Mouse (Mus musculus): ENCODE results near the gene Ino80.

Ino80 gene

GRCm38 (mm10) chr2:119461028-119461427 lies 16.5 kb downstream of the Ino80 start:
- no peak for DNase-seq (ENCODE audit: low read depth in 2 of 2, low spot score in 2 of 2)

- DNase-seq (ENCODE audit: low read depth in 2 of 2, low spot score in 2 of 2) = no peak
These were observed 22.9 kb downstream of the Ino80 start for GRCm38 (mm10) chr2:119454558-119454957.

DNA sequence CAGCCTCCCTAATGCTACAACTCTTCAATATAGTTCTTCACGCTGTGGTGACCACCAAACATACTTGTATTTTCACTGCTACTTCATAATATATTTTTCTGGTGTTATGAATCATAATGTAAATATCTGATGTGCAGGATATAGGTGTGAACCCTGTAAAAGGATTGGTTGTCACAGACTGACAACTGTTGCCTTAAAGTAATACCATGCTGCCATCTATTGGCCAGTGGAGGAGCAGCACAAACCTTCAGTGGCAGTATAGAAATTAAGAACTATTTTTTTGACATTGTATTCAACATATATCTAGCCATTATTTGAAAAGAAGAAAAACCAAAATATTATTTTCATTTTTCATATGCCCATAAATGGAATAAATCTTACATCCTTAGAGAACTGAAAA lies 40.5 kb downstream of the Ino80 start:
- DNase-seq (ENCODE audit: low read depth in 2 of 2, low spot score in 2 of 2) = peak; percentile 31 to 52

DNA sequence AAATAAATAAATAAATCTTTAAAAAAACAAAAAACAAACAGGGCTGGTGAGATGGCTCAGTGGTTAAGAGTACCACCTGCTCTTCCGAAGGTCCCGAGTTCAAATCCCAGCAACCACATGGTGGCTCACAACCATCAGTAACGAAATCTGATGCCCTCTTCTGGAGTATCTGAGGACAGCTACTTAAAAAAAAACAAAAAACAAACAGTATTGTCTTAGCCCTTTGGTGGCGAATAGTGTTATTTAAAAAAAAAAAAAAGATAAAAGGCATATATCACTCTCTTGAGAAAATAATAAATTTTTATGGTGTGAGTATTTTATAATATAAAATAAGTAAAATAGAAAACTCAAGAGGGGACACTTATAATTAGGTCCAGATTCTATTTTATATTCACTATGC lies 41.0 kb downstream of the Ino80 start:
- DNase-seq (ENCODE audit: low read depth in 2 of 2, low spot score in 2 of 2) = no peak

DNA sequence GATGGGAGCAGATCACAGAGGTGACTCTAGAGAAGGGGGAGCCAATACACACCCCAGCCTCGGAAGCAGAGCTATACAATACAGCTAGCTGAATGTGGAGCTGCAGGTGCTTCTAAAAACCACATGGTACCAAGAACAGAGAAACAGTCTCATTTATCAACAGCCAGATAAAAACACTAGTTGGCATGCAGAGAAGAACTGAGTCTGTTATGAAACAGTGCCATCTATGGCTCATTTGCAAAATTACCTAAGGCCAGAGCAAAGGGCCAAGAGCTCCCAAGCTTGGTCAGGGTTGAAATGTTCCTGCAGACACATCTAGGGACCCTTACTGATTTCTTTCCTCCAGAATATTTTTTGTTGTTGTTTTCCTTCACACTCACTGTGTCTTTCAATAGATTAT lies 63.7 kb downstream of the Ino80 start:
- peak in 1 of 2 experiments; percentile 2 for DNase-seq (ENCODE audit: low read depth in 2 of 2, low spot score in 2 of 2)

DNA sequence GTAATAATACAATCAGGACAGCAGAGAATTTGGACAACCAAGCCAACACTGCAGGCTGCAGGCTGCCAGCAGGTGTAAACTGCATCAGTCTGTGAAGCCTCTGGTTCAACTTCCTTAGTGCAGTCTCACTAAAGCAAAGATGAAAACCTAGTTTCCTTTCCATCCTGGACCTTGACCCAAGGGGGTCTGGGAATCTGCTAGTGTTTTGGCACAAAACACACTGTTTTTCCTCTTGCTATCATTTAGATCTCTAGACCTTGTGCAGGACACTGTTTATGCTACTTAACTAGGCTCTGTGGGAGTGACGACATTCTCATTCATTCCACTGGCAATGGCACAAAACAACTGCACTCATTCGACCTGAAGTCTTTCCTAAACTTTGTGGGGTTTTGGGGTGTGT lies 65.8 kb downstream of the Ino80 start:
- DNase-seq (ENCODE audit: low read depth in 2 of 2, low spot score in 2 of 2) = no peak

DNA sequence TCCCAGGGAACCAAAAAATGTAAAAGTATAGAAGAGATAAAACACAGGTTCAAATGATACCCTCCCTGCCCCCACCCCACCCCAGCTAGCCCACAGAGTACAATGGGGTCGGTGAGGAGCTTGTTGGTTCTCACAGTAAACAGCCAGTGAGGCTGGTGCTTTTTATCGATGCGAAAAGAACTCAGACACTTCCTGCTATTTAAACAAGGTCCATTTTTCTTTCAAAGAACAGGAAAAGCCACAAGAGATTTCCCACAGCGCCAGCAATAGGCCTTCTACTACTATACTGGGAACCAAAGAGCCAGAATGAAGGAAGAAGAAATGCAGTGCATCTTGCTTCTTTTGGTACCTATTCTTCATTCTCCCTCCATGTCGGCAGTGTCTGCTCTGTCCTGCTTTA lies 66.5 kb downstream of the Ino80 start:
- DNase-seq (ENCODE audit: low read depth in 2 of 2, low spot score in 2 of 2) = no peak

DNA sequence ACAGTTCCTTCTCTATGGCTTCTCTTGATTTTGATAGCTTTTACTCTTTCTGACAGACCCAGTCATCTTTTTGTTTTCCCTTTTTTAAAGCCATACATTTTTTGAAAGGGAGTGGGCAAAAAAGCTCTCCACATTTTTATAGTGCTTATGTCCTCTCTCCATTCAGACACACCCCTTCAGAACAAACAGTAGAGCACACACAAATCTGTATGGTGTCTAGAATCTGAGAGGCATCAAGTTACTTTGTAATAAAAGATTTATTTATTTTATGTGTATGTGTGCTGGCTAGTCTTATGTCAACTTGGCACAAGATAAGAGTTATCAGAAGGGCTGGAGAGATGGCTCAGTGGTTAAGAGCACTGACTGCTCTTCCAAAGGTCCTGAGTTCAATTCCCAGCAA lies 68.8 kb downstream of the Ino80 start:
- no peak for DNase-seq (ENCODE audit: low read depth in 2 of 2, low spot score in 2 of 2)

DNA sequence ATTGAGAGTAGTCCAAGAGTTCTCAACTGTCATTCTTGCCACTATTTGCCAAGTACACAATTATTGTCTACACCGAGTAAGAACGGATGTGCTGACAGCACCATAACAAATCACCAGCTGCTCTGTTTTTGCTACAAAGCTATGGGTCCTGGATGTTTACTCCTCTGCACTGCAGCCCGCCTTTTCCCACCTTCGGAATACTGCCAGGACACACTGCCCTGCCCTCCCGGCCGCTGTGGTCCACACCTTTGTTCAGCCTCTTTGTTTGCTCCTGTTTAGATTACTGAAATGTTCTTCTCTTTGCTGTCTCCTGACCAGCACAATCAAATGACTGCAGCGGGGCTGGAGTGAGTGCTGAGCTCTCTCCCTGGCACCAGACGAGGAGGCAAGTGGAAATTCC lies 69.2 kb downstream of the Ino80 start:
- DNase-seq (ENCODE audit: low read depth in 2 of 2, low spot score in 2 of 2) = no peak

DNA sequence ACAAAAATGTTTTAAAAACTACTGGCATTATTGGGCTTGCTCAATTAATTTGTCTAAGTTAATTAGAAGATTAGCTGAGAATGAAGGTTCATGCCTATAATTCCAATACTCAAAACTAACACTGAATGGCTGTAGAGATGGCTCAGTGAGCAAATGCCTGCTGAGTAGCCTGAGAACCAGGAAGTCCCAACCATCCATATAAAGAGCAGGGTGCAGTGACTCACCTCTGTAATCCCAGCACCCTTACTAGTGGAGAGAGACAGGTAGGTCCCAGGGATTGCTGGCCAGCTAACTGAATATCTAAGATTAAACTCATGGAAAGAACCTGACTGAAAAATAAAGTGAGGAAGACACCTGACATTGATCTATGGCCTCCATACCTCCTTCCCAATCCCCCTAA lies 78.2 kb downstream of the Ino80 start:
- DNase-seq (ENCODE audit: low read depth in 2 of 2, low spot score in 2 of 2) = no peak

GRCm38 (mm10) chr2:119398665-119399064 lies 78.8 kb downstream of the Ino80 start:
- DNase-seq (ENCODE audit: low read depth in 2 of 2, low spot score in 2 of 2) = no peak

DNA sequence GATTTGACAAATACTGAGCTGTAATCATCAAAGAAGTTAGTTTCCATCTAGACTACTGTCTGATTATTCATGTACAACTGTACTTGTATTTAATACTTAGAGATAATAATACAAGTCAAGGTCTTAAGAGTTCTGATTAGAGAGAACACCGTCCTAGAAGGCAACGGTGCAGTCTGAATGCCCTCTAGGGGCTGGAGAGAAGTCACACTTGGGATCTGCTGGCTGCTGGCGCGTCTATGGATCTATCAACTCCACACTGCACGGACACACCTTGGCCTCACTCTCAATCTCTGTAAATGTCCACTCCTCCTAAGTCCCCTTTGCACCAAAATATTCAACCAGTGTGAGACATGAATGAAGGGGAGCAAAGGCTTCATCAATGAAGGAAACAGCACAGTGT lies 79.2 kb downstream of the Ino80 start:
- DNase-seq (ENCODE audit: low read depth in 2 of 2, low spot score in 2 of 2) = no peak

DNA sequence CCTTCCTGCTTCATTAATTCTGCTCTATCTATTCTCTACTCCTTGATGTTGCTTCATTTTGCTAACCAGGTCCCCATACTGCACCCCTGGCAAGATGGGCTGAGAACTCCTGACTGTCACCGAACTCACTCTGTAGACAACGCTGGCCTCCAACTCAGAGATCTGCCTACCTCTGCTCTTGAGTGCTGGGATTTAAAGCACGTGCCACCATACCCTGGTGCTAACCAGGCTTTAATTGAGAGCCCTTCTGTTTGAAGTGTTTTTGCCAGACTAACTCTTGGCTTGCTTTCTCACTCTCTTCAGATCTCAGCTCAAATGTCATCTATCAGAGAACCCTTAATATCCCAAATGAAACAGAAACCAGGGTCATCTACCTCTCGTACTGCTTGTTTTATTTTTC lies 87.5 kb downstream of the Ino80 start:
- no peak for DNase-seq (ENCODE audit: low read depth in 2 of 2, low spot score in 2 of 2)

DNA sequence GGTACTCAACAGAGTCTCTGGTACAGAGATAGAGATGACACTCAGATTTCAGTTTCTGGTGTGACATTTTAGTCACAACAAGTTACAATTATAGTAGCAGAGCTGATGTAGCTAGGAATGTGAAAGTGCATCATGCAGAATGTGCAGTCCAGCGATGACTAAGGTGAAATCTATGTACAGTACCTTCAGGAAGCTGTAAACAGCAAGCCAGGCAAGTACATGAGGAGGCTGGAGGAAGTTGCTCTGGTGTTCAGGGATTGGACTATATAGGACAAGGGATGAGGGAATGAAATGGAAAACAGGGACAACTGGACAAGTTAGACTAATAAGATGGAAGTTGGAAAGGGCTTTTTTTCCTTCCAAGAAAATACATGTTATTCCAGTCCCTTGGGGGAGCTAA lies 89.2 kb downstream of the Ino80 start:
- no peak for DNase-seq (ENCODE audit: low read depth in 2 of 2, low spot score in 2 of 2)

DNA sequence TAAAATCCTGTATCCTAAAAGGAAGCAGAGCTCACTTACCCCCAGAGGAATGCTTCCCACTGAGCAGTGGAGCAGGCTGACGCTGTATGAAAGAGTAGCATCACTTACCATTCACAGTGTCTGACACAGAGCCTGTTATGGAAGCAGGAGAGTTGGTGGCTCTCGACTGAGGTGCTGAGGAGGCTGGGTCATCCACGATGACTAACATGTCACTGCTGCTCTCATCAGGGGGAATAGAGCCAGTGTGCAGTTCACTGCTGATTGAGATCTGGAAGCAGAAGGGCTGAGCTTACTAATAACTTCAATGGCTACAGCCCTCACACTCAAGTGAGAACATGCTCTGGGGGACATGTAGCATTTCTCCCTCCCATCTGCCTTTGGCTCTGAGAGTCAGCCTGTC lies 98.0 kb downstream of the Ino80 start:
- DNase-seq (ENCODE audit: low read depth in 2 of 2, low spot score in 2 of 2) = no peak

DNA sequence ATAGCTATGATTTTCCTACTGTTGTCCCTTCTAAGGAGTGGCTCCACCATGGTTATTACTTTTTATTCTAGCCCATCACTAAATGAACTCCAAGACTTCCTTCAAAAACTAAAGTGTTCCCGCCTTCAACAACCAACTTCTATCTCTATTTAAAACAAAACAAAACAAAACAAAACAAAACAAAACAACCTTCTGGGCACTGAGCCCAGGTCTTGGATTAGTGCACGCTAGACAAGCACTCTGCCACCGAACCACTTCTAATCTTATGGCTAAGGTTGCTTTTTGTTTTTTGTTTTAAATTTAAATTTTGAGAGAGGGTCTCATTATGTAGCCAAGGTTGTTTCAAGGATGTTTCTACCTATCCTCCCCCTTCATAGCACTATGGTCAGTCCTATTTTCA lies 99.7 kb downstream of the Ino80 start:
- DNase-seq (ENCODE audit: low read depth in 2 of 2, low spot score in 2 of 2) = no peak

DNA sequence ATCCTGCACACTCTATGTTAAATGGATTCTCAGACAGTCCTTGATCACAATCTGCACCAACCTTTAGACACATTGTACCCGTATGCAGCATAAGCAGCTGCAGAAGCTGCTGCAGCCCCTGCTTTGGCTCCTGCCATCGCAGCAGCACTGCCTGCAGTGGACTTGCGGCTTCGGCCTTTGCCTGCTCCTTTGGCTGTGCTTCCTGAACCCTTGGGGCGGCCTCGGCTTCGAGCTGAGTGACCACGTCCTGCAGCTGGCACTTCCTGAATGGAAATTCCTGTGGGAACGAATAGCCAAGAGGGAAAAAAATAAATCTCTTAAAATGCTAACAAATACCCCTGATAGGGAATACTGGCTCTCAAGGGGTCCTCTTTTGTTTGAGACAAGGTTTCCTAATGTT lies 100.2 kb downstream of the Ino80 start:
- no peak for DNase-seq (ENCODE audit: low read depth in 2 of 2, low spot score in 2 of 2)

- DNase-seq (ENCODE audit: low read depth in 2 of 2, low spot score in 2 of 2) = no peak
These were observed 107.4 kb downstream of the Ino80 start for GRCm38 (mm10) chr2:119370116-119370515.

GRCm38 (mm10) chr2:119367346-119367745 lies 110.1 kb downstream of the Ino80 start:
- no peak for DNase-seq (ENCODE audit: low read depth in 2 of 2, low spot score in 2 of 2)

DNA sequence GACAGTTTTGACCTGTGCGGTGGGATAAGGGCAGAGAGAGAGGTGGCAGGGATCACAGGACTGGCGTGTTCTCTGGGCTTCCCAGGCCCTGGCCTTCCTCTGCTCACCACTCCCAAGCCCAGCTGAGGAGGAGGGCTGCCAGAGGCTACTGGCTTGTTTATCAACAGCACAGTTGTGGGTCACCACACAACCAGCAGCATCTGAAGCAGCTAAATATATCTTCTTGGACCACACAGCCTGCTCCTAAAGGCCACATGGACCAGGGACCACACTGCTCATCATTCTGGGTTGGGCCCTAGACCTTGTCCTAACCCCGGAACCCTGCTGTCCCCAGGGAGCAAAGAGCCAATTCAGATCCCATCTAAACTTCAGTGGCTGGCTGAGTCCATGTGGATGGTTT lies 112.5 kb downstream of the Ino80 start:
- no peak for DNase-seq (ENCODE audit: low read depth in 2 of 2, low spot score in 2 of 2)

GRCm38 (mm10) chr2:119359721-119360291 lies 117.7 kb downstream of the Ino80 start:
- DNase-seq (ENCODE audit: low read depth in 2 of 2, low spot score in 2 of 2) = no peak

DNA sequence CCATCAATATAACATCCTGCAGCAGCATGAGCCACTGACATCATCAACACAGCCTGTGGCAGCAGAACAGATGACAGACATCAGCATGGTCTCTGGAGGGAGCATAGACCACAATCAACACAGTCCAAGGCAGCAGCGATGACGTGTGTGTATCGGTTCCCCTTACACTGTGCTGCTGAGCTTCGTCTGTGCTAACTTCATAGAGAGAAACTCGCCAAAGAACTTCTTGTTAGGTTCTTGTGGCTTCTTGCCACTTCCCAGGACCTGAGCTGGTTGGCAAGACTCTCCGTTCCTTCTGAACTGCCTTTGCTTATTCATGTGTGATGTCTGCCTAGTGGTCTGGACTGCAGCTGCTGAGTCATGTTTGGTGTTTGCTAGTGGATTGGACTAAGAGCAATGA lies 119.2 kb downstream of the Ino80 start:
- no peak for DNase-seq (ENCODE audit: low read depth in 2 of 2, low spot score in 2 of 2)

GRCm38 (mm10) chr2:119356805-119357204 lies 120.7 kb downstream of the Ino80 start:
- DNase-seq (ENCODE audit: low read depth in 2 of 2, low spot score in 2 of 2) = no peak

GRCm38 (mm10) chr2:119356310-119356709 lies 121.2 kb downstream of the Ino80 start:
- no peak for DNase-seq (ENCODE audit: low read depth in 2 of 2, low spot score in 2 of 2)
